Mouse (Mus musculus) heart, postnatal 0 days (tissue): ENCODE results near the gene Hist1h4f.

Source experiments
- CTCF ChIP-seq: IDR thresholded peaks from 2 replicates; pipeline ENCODE4 v1.5.1; 2016; ENCODE audit warnings: antibody characterized with exemption, control low read depth, low read depth
- EP300 ChIP-seq: IDR thresholded peaks from 2 replicates; pipeline ENCODE4 v1.6.1; 2016; ENCODE audit warnings: antibody characterized with exemption, low read depth

- TF ChIP-seq CTCF, result no peak
- TF ChIP-seq EP300, result no peak
Observed at GRCm38 (mm10) chr13:23595185-23595584, 43.7 kb upstream of the Hist1h4f start.
